Mouse (Mus musculus): ENCODE measurements around the gene Gstp3. TPM values are rescaled to one million over a fixed set of nuclear protein-coding genes. Genes with fewer than 3 reads are reported as not detected.
"Not testable (repeated sequence)": the region's sequence is repeated elsewhere in the genome, so short reads cannot be mapped to it uniquely, and the experiment has no call there.

Gene Gstp3
- polyA plus RNA-seq, 1 experiment = 23.6 TPM

- DNase-seq = peak; percentile 81
- Histone ChIP-seq H3K4me3 (ENCODE audit: control insufficient read depth, insufficient read depth, low read length) (no peak overlapping the region), H3K27ac (ENCODE audit: control insufficient read depth, insufficient read depth, low read length) (no peak overlapping the region), H3K4me1 (replicated peaks; ENCODE audit: control insufficient read depth, insufficient read depth, low read length) (0 out of 2 replicates have a peak, but pooled peaks cover 3% of the 10 kb centered on the region), H3K27me3 (ENCODE audit: control insufficient read depth, insufficient read depth, low read length) (no peaks in the 10 kb centered on the region), H3K36me3 (ENCODE audit: control insufficient read depth, insufficient read depth, low read length) (no peaks in the 10 kb centered on the region)
- TF ChIP-seq CTCF (IDR thresholded peaks at IDR 0.05; ENCODE audit: borderline replicate concordance, control insufficient read depth, extremely low read depth, insufficient read depth, low read length, poor library complexity) = no peak
- no peak for TF ChIP-seq POLR2A (IDR thresholded peaks at IDR 0.05; ENCODE audit: control insufficient read depth, extremely low read depth, insufficient read depth, low read length, poor library complexity)
- WGBS = 19% methylated on average over 4 of the region's 4 CpGs
Measured at GRCm38 (mm10) chr19:4047859-4048258, 11.5 kb downstream of the Gstp3 start.

GRCm38 (mm10) chr19:4046866-4047254 is 12.5 kb downstream of the Gstp3 start:
- no peak overlapping the region for H3K27ac ChIP-seq (ENCODE audit: control insufficient read depth, insufficient read depth, low read length)
- 83% methylated on average over 8 of the region's 8 CpGs for WGBS

GRCm38 (mm10) chr19:4045966-4046865 is 13.2 kb downstream of the Gstp3 start, which contains the start of gene Gstp2:
Gene Gstp2, minus strand, starts transcription at chr19:4046023.
- Histone ChIP-seq H3K27ac (ENCODE audit: control insufficient read depth, insufficient read depth, low read length) (no peak within 1 kb of the TSS), H3K4me3 (ENCODE audit: control insufficient read depth, insufficient read depth, low read length) (no peak within 1 kb of the TSS), H3K4me1 (replicated peaks; ENCODE audit: control insufficient read depth, insufficient read depth, low read length) (0 out of 2 replicates have a peak, but pooled peaks cover 3% of the 10 kb centered on the region), H3K36me3 (ENCODE audit: control insufficient read depth, insufficient read depth, low read length) (no peaks in the 10 kb centered on the region), H3K27me3 (ENCODE audit: control insufficient read depth, insufficient read depth, low read length) (no peaks in the 10 kb centered on the region)
- TF ChIP-seq POLR2A (IDR thresholded peaks at IDR 0.05; ENCODE audit: control insufficient read depth, extremely low read depth, insufficient read depth, low read length, poor library complexity) (no peak), CTCF (IDR thresholded peaks at IDR 0.05; ENCODE audit: borderline replicate concordance, control insufficient read depth, extremely low read depth, insufficient read depth, low read length, poor library complexity) (no peak)
- DNase-seq = no peak
- 73% methylated on average over 16 of the region's 16 CpGs for WGBS

More at GRCm38 (mm10) chr19:4046866-4047254, 12.5 kb downstream of the Gstp3 start:
- no peak for DNase-seq
- TF ChIP-seq CTCF (IDR thresholded peaks at IDR 0.05; ENCODE audit: borderline replicate concordance, control insufficient read depth, extremely low read depth, insufficient read depth, low read length, poor library complexity) = no peak
- no peak for TF ChIP-seq POLR2A (IDR thresholded peaks at IDR 0.05; ENCODE audit: control insufficient read depth, extremely low read depth, insufficient read depth, low read length, poor library complexity)
- H3K36me3 ChIP-seq (ENCODE audit: control insufficient read depth, insufficient read depth, low read length) = no peaks in the 10 kb centered on the region
- 0 out of 2 replicates have a peak, but pooled peaks cover 3% of the 10 kb centered on the region for H3K4me1 ChIP-seq (replicated peaks; ENCODE audit: control insufficient read depth, insufficient read depth, low read length)
- H3K27me3 ChIP-seq (ENCODE audit: control insufficient read depth, insufficient read depth, low read length) = no peaks in the 10 kb centered on the region
- H3K4me3 ChIP-seq (ENCODE audit: control insufficient read depth, insufficient read depth, low read length) = no peak overlapping the region

GRCm38 (mm10) chr19:4044109-4044508 is 15.3 kb downstream of the Gstp3 start:
- H3K27me3 ChIP-seq (ENCODE audit: control insufficient read depth, insufficient read depth, low read length); H3K36me3 ChIP-seq (ENCODE audit: control insufficient read depth, insufficient read depth, low read length); H3K4me1 ChIP-seq (replicated peaks; ENCODE audit: control insufficient read depth, insufficient read depth, low read length); H3K4me3 ChIP-seq (ENCODE audit: control insufficient read depth, insufficient read depth, low read length); H3K27ac ChIP-seq (ENCODE audit: control insufficient read depth, insufficient read depth, low read length); DNase-seq: not testable (repeated sequence)
- WGBS = 36% methylated on average over 5 of the region's 5 CpGs

DNA sequence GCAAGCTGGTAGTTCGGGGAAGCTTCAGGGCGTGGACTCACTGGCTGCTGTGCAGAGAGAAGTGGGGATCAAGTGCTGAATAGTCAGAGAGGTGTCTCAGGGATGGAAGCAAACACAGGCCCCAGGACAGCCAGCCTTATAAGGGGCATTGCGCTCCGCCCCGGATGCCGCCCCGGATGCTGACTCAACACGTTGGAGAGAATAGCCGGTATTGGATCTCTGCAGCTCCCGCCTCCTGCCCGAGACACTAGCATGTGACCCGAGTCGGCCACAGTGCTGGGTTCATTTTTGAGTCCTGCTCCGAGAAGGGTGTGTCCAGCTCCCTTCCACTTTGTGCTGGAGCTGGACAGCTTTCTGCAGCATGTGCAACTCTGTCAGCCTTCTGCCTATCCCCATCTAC is 17.2 kb downstream of the Gstp3 start:
- H3K27me3 ChIP-seq (ENCODE audit: control insufficient read depth, insufficient read depth, low read length) = no peaks in the 10 kb centered on the region
- no peak for TF ChIP-seq POLR2A (IDR thresholded peaks at IDR 0.05; ENCODE audit: control insufficient read depth, extremely low read depth, insufficient read depth, low read length, poor library complexity)
- TF ChIP-seq CTCF (IDR thresholded peaks at IDR 0.05; ENCODE audit: borderline replicate concordance, control insufficient read depth, extremely low read depth, insufficient read depth, low read length, poor library complexity) = no peak
- H3K27ac ChIP-seq (ENCODE audit: control insufficient read depth, insufficient read depth, low read length) = no peak overlapping the region
- WGBS = 90% methylated on average over 14 of the region's 14 CpGs
- no peak for DNase-seq
- H3K4me1 ChIP-seq (replicated peaks; ENCODE audit: control insufficient read depth, insufficient read depth, low read length) = peaks cover 11% of the 10 kb centered on the region
- H3K4me3 ChIP-seq (ENCODE audit: control insufficient read depth, insufficient read depth, low read length) = no peak overlapping the region
- H3K36me3 ChIP-seq (ENCODE audit: control insufficient read depth, insufficient read depth, low read length) = no peaks in the 10 kb centered on the region

DNA sequence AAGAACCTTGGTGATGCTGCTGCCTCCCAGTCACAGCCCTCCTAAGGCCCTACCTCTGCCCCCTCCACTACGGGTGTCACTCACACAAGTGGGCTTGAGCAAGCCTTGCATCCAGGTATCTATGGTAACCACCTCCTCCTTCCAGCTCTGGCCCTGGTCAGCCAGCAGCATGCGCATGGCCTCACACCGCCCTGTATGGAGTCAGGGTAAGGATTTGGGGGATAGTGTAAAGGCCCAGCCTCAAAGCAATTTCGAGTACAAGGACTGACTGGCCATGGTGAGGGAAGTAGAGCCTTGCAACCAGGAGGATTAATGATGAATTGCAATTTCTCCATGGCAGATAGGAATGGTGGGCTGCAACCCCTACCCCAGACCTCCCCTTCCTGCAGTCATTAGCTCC is 17.9 kb downstream of the Gstp3 start:
- not testable (repeated sequence) for H3K27ac ChIP-seq (ENCODE audit: control insufficient read depth, insufficient read depth, low read length); H3K36me3 ChIP-seq (ENCODE audit: control insufficient read depth, insufficient read depth, low read length); H3K4me3 ChIP-seq (ENCODE audit: control insufficient read depth, insufficient read depth, low read length); DNase-seq; H3K27me3 ChIP-seq (ENCODE audit: control insufficient read depth, insufficient read depth, low read length)
- 99% methylated on average over 4 of the region's 4 CpGs for WGBS
- peaks cover 15% of the 10 kb centered on the region for H3K4me1 ChIP-seq (replicated peaks; ENCODE audit: control insufficient read depth, insufficient read depth, low read length)

DNA sequence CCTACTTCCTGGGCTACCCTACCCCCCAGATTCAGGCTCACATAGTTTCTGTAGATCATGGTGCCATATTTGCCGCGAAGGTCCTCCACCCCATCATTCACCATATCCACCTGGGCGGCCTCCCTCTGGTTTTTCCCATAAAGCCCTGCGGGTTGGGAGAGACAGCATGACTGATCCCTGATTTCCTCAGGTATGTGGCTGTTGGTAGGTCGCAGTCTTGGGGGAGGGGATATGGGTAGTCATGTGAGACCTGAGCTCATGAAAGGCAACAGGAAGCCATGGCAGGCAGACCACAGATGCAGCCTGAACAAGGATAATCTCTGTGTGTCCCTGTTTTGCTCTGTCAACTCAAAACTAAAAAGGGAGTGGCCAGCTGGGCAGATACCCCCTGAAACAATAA is 18.4 kb downstream of the Gstp3 start:
- H3K36me3 ChIP-seq (ENCODE audit: control insufficient read depth, insufficient read depth, low read length); DNase-seq; H3K27me3 ChIP-seq (ENCODE audit: control insufficient read depth, insufficient read depth, low read length); H3K4me3 ChIP-seq (ENCODE audit: control insufficient read depth, insufficient read depth, low read length); H3K27ac ChIP-seq (ENCODE audit: control insufficient read depth, insufficient read depth, low read length): not testable (repeated sequence)
- peaks cover 18% of the 10 kb centered on the region for H3K4me1 ChIP-seq (replicated peaks; ENCODE audit: control insufficient read depth, insufficient read depth, low read length)
- 82% methylated on average over 5 of the region's 5 CpGs for WGBS

All from thymus, adult 2 months (tissue).